Mouse (Mus musculus) liver, embryonic 13.5 days (tissue): ENCODE data around the gene Ttll11. TPM values are rescaled to one million over a fixed set of nuclear protein-coding genes. Genes with fewer than 3 reads are reported as not detected.

Source experiments
- ATAC-seq: fragments of 200-750 bp; cut with Nextera tagmentation; 2 replicates; pipeline ENCODE4 v1.8.0; 2017; ENCODE audit warnings: low read depth, mild to moderate bottlenecking, moderate number of reproducible peaks, moderate library complexity
- DNase-seq: peaks from one replicate; pipeline ENCODE4 v3.0.0; 2022
- H3K27ac ChIP-seq: fragments of 300-500 bp; sonication (generic); 2 replicates; pipeline ENCODE4 v1.5.1; 2015; ENCODE audit warnings: moderate library complexity, mild to moderate bottlenecking, inconsistent platforms
- H3K27me3 ChIP-seq: fragments of 300-500 bp; sonication (generic); 2 replicates; pipeline ENCODE4 v1.6.1; 2015; ENCODE audit warnings: mild to moderate bottlenecking, inconsistent platforms
- H3K36me3 ChIP-seq: fragments of 300-500 bp; sonication (generic); 2 replicates; pipeline ENCODE4 v1.6.1; 2015; ENCODE audit warnings: mild to moderate bottlenecking, inconsistent platforms
- H3K4me1 ChIP-seq: fragments of 300-500 bp; sonication (generic); replicated peaks from 2 replicates; pipeline ENCODE4 v1.6.1; 2015; ENCODE audit warnings: inconsistent platforms
- H3K4me2 ChIP-seq: fragments of 300-500 bp; sonication (generic); 2 replicates; pipeline ENCODE4 v1.6.1; 2015; ENCODE audit warnings: inconsistent platforms, mild to moderate bottlenecking, moderate library complexity
- H3K4me3 ChIP-seq: fragments of 300-500 bp; sonication (generic); replicated peaks from 2 replicates; pipeline ENCODE4 v1.5.1; 2015; ENCODE audit warnings: mild to moderate bottlenecking, inconsistent platforms
- H3K9ac ChIP-seq: fragments of 300-500 bp; sonication (generic); 2 replicates; pipeline ENCODE4 v1.6.1; 2015; ENCODE audit warnings: mild to moderate bottlenecking, inconsistent platforms
- H3K9me3 ChIP-seq: fragments of 300-500 bp; sonication (generic); replicated peaks from 2 replicates; pipeline ENCODE4 v1.6.1; 2016; ENCODE audit warnings: inconsistent platforms
- WGBS: fragments of 180-500 bp; shearing (Covaris S2); methylation state at CpG from one replicate; pipeline ENCODE4 v1.1.7; 2015; ENCODE audit not compliant: insufficient replicate concordance; 5-methylcytosine and 5-hydroxymethylcytosine counted together
- polyA plus RNA-seq: library from polyadenylated mRNA; unstranded; fragments of >200 nt; fragmentation: Nextera tagmentation; extraction: Ambion mirVana; gene quantifications from 2 replicates; pipeline ENCODE4 v1.2.1, GENCODE M21; 2015

Gene Ttll11
- polyA plus RNA-seq, 1 experiment from 2014 or later: 0.91 TPM

GRCm38 (mm10) chr2:35816056-35816661 lies 163.6 kb downstream of the Ttll11 start:
- DNase-seq (no peak), ATAC-seq (no peak)
- no peaks in the 10 kb centered on the region for H3K36me3 ChIP-seq
- H3K27ac ChIP-seq: no peak overlapping the region
- WGBS: 61% methylated on average over 5 of the region's 5 CpGs
- no peak overlapping the region for H3K4me3 ChIP-seq
- no peaks in the 10 kb centered on the region for H3K9me3 ChIP-seq
- no peak overlapping the region for H3K4me2 ChIP-seq
- no peak overlapping the region for H3K9ac ChIP-seq
- H3K27me3 ChIP-seq: 0 out of 2 replicates have a peak, but pooled peaks cover 5% of the 10 kb centered on the region
- peaks cover 21% of the 10 kb centered on the region for H3K4me1 ChIP-seq

- 70% methylated on average over 2 of the region's 2 CpGs for WGBS
- 0 out of 2 replicates have a peak, but pooled peaks cover 5% of the 10 kb centered on the region for H3K27me3 ChIP-seq
- H3K27ac ChIP-seq: no peak overlapping the region
- DNase-seq: no peak
- H3K9me3 ChIP-seq: no peaks in the 10 kb centered on the region
- no peak overlapping the region for H3K9ac ChIP-seq
- no peak overlapping the region for H3K4me3 ChIP-seq
- no peaks in the 10 kb centered on the region for H3K36me3 ChIP-seq
- H3K4me2 ChIP-seq: no peak overlapping the region
- no peak for ATAC-seq
- 0 out of 2 replicates have a peak, but pooled peaks cover under 1% of the 10 kb centered on the region for H3K4me1 ChIP-seq
Observed at GRCm38 (mm10) chr2:35812561-35812933, 167.2 kb downstream of the Ttll11 start.

GRCm38 (mm10) chr2:35811801-35812560 lies 167.7 kb downstream of the Ttll11 start:
- DNase-seq: no peak
- H3K27me3 ChIP-seq: 0 out of 2 replicates have a peak, but pooled peaks cover 5% of the 10 kb centered on the region

GRCm38 (mm10) chr2:35810027-35810426 lies 169.7 kb downstream of the Ttll11 start:
- no peak overlapping the region for H3K27ac ChIP-seq
- ATAC-seq (no peak), DNase-seq (no peak)
- no peak overlapping the region for H3K4me2 ChIP-seq
- H3K9me3 ChIP-seq: no peaks in the 10 kb centered on the region
- no peak overlapping the region for H3K9ac ChIP-seq
- 0 out of 2 replicates have a peak, but pooled peaks cover 5% of the 10 kb centered on the region for H3K27me3 ChIP-seq
- no peaks in the 10 kb centered on the region for H3K4me1 ChIP-seq
- H3K4me3 ChIP-seq: no peak overlapping the region
- 48% methylated on average over 3 of the region's 3 CpGs for WGBS
- H3K36me3 ChIP-seq: no peaks in the 10 kb centered on the region

More at GRCm38 (mm10) chr2:35811801-35812560, 167.7 kb downstream of the Ttll11 start:
- 59% methylated on average over 14 of the region's 14 CpGs for WGBS
- no peak overlapping the region for H3K9ac ChIP-seq
- no peak for ATAC-seq
- no peak overlapping the region for H3K27ac ChIP-seq
- H3K9me3 ChIP-seq: no peaks in the 10 kb centered on the region
- H3K4me3 ChIP-seq: no peak overlapping the region
- no peak overlapping the region for H3K4me2 ChIP-seq
- H3K36me3 ChIP-seq: no peaks in the 10 kb centered on the region
- no peaks in the 10 kb centered on the region for H3K4me1 ChIP-seq

GRCm38 (mm10) chr2:35809141-35809540 lies 170.6 kb downstream of the Ttll11 start:
- Histone ChIP-seq H3K9ac (no peak overlapping the region), H3K9me3 (no peaks in the 10 kb centered on the region), H3K27me3 (0 out of 2 replicates have a peak, but pooled peaks cover 5% of the 10 kb centered on the region), H3K36me3 (no peaks in the 10 kb centered on the region), H3K27ac (no peak overlapping the region), H3K4me3 (no peak overlapping the region), H3K4me1 (no peaks in the 10 kb centered on the region), H3K4me2 (no peak overlapping the region)
- 27% methylated on average over 3 of the region's 3 CpGs for WGBS
- DNase-seq (no peak), ATAC-seq (no peak)

- WGBS: 75% methylated on average over 13 of the region's 13 CpGs
- no peak overlapping the region for H3K9ac ChIP-seq
- H3K4me1 ChIP-seq: no peaks in the 10 kb centered on the region
- no peaks in the 10 kb centered on the region for H3K9me3 ChIP-seq
- no peak for ATAC-seq
- H3K27me3 ChIP-seq: no peaks in the 10 kb centered on the region
- no peak overlapping the region for H3K4me2 ChIP-seq
- no peaks in the 10 kb centered on the region for H3K36me3 ChIP-seq
- no peak overlapping the region for H3K27ac ChIP-seq
- DNase-seq: no peak
- H3K4me3 ChIP-seq: no peak overlapping the region
Observed at GRCm38 (mm10) chr2:35805881-35806280, 173.8 kb downstream of the Ttll11 start.

GRCm38 (mm10) chr2:35803095-35803494 lies 176.6 kb downstream of the Ttll11 start:
- no peak overlapping the region for H3K4me2 ChIP-seq
- H3K4me1 ChIP-seq: no peaks in the 10 kb centered on the region
- no peaks in the 10 kb centered on the region for H3K9me3 ChIP-seq
- no peak for ATAC-seq
- no peaks in the 10 kb centered on the region for H3K27me3 ChIP-seq
- no peak for DNase-seq
- no peak overlapping the region for H3K4me3 ChIP-seq
- no peak overlapping the region for H3K27ac ChIP-seq
- H3K36me3 ChIP-seq: no peaks in the 10 kb centered on the region
- H3K9ac ChIP-seq: no peak overlapping the region
- WGBS: 72% methylated on average over 11 of the region's 11 CpGs

GRCm38 (mm10) chr2:35801759-35802158 lies 178.0 kb downstream of the Ttll11 start:
- Histone ChIP-seq H3K9me3 (no peaks in the 10 kb centered on the region), H3K27me3 (no peaks in the 10 kb centered on the region), H3K36me3 (no peaks in the 10 kb centered on the region), H3K4me2 (no peak overlapping the region), H3K4me1 (no peaks in the 10 kb centered on the region), H3K4me3 (no peak overlapping the region), H3K27ac (no peak overlapping the region), H3K9ac (no peak overlapping the region)
- no peak for DNase-seq
- WGBS: 76% methylated on average over 2 of the region's 2 CpGs
- no peak for ATAC-seq

GRCm38 (mm10) chr2:35799073-35799472 lies 180.6 kb downstream of the Ttll11 start:
- no peaks in the 10 kb centered on the region for H3K36me3 ChIP-seq
- no peak overlapping the region for H3K9ac ChIP-seq
- 66% methylated on average over 6 of the region's 6 CpGs for WGBS
- no peak overlapping the region for H3K4me3 ChIP-seq
- no peaks in the 10 kb centered on the region for H3K27me3 ChIP-seq
- H3K9me3 ChIP-seq: no peaks in the 10 kb centered on the region
- no peak overlapping the region for H3K4me2 ChIP-seq
- no peaks in the 10 kb centered on the region for H3K4me1 ChIP-seq
- H3K27ac ChIP-seq: no peak overlapping the region
- no peak for ATAC-seq
- DNase-seq: no peak

- no peaks in the 10 kb centered on the region for H3K9me3 ChIP-seq
- no peak overlapping the region for H3K27ac ChIP-seq
- H3K36me3 ChIP-seq: no peaks in the 10 kb centered on the region
- H3K9ac ChIP-seq: no peak overlapping the region
- WGBS: 52% methylated on average over 8 of the region's 8 CpGs
- DNase-seq (no peak), ATAC-seq (no peak)
- no peak overlapping the region for H3K4me2 ChIP-seq
- no peak overlapping the region for H3K4me3 ChIP-seq
- H3K4me1 ChIP-seq: no peaks in the 10 kb centered on the region
- no peaks in the 10 kb centered on the region for H3K27me3 ChIP-seq
Observed at GRCm38 (mm10) chr2:35797998-35798397, 181.7 kb downstream of the Ttll11 start.

- Histone ChIP-seq H3K9ac (no peak overlapping the region), H3K27me3 (no peaks in the 10 kb centered on the region), H3K36me3 (no peaks in the 10 kb centered on the region), H3K4me2 (no peak overlapping the region), H3K9me3 (no peaks in the 10 kb centered on the region), H3K4me1 (no peaks in the 10 kb centered on the region), H3K27ac (no peak overlapping the region), H3K4me3 (no peak overlapping the region)
- no peak for ATAC-seq
- no peak for DNase-seq
- 68% methylated on average over 27 of the region's 27 CpGs for WGBS
Observed at GRCm38 (mm10) chr2:35789362-35790326, 190.1 kb downstream of the Ttll11 start.
